Mouse (Mus musculus): ENCODE measurements around the gene Pigm. TPM values are rescaled to one million over a fixed set of nuclear protein-coding genes. Genes with fewer than 3 reads are reported as not detected.

The Pigm gene
- polyA plus RNA-seq, 1 experiment from 2014 or later: 8.7 TPM

DNA sequence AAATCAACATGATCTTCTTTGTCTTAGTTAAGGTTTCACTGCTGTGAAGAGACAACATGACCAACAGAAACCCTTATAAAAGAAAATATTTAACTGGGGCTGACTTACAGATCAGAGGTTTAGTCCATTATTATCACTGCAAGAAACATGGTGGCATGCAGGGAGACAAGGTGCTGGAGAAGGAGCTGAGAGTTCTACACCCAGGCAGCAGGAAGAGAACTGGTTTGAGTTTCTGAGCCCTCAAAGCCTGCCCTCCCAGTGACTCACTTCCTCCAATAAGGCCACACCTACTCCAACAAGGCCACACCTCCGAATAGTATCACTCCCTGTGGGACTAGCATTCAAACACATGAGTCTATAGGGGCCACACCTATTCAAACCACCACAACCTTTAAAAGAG lies 14.4 kb downstream of the Pigm start:
- Histone ChIP-seq H3K27me3 (replicated peaks; ENCODE audit: control insufficient read depth, insufficient read depth, low read length) (0 out of 2 replicates have a peak, but pooled peaks cover 7% of the 10 kb centered on the region), H3K4me2 (ENCODE audit: low read length) (no peak overlapping the region), H3K4me1 (replicated peaks; ENCODE audit: control insufficient read depth, insufficient read depth, low read length) (peaks cover 10% of the 10 kb centered on the region), H3K4me3 (ENCODE audit: low read depth, low read length) (no peak overlapping the region), H3K27ac (ENCODE audit: low read depth) (no peak overlapping the region), H3K36me3 (ENCODE audit: control insufficient read depth, insufficient read depth, low read length) (no peaks in the 10 kb centered on the region), H3K9me3 (ENCODE audit: control insufficient read depth, low read length) (no peaks in the 10 kb centered on the region), H3K9ac (ENCODE audit: low read length) (no peak overlapping the region)
- ATAC-seq (replicated peaks; ENCODE audit: low FRiP score, low TSS enrichment, low read depth) (no peak), DNase-seq (ENCODE audit: low spot score) (no peak)
- 70% methylated on average over 1 of the region's 1 CpGs for WGBS

DNA sequence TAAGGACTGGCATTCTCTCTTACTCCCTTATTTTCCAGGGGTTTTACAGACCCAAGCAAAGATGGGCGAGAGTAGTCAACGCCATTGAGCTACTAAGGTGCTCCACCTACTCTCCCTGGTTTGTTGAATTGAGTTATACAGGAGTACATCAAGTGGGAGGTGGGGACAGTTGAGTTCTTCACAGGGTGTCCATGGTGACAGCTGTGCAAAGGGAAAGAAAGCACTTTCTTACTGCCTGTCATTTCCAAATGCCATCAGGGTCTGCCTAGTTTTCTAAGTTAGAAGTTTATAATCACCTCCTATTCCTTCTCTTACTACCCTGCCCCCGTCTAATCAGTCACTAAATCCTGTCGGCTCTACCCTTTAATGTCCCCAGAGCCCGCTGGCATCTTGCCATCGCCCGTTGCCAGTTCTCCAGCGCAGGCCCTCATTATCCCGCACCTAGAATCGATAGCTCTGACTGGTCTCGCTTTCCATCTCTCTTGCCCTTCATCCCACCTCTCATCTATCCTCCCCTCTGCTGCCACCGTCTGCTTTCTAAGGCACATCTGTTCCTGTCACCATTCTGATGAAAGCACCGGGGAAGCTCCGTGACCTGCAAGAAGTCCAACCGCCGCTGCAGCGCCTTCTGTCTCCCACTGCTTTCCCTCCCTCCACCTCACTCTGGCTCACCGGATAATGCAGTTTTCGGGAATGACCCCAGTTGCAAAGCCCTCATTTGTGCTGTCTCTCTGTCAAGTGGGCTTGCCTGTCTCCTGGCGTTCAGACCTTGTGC lies 15.6 kb downstream of the Pigm start:
- 22% methylated on average over 20 of the region's 20 CpGs for WGBS
- peaks cover 10% of the 10 kb centered on the region for H3K4me1 ChIP-seq (replicated peaks; ENCODE audit: control insufficient read depth, insufficient read depth, low read length)
- H3K4me3 ChIP-seq (ENCODE audit: low read depth, low read length): no peak overlapping the region
- DNase-seq (ENCODE audit: low spot score) (no peak), ATAC-seq (replicated peaks; ENCODE audit: low FRiP score, low TSS enrichment, low read depth) (no peak; the same call in 1 of the 2 replicates)
- H3K27ac ChIP-seq (ENCODE audit: low read depth): no peak overlapping the region
- H3K27me3 ChIP-seq (replicated peaks; ENCODE audit: control insufficient read depth, insufficient read depth, low read length): 0 out of 2 replicates have a peak, but pooled peaks cover 7% of the 10 kb centered on the region
- no peak overlapping the region for H3K9ac ChIP-seq (ENCODE audit: low read length)
- H3K9me3 ChIP-seq (ENCODE audit: control insufficient read depth, low read length): no peaks in the 10 kb centered on the region
- H3K36me3 ChIP-seq (ENCODE audit: control insufficient read depth, insufficient read depth, low read length): no peaks in the 10 kb centered on the region
- peak overlapping the region; percentile 29 for H3K4me2 ChIP-seq (ENCODE audit: low read length)

DNA sequence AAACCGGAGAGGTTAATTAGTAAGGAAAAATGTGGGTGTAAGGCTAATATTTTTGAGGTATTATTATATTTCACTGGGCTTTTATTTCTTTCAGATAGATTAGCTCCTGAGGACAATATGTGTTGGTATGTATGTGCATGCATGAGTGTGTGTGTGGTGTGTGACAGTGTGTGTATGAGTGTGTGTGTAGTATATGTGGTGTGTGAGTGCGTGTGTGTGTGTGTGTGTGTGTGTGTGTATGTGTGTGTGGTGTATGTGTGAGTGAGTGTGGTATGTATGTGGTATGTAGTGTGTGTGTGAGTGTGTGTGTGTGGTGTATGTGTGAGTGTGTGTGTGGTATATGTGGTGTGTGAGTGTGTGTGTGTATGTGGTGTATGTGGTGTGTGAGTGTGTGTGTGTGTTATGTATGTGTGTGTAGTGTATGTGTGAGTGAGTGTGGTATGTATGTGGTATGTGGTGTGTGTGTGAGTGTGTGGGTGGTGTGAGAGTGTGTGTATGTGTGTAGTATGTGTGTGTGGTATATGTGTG lies 16.4 kb downstream of the Pigm start:
- no peaks in the 10 kb centered on the region for H3K9me3 ChIP-seq (ENCODE audit: control insufficient read depth, low read length)
- ATAC-seq (replicated peaks; ENCODE audit: low FRiP score, low TSS enrichment, low read depth) (no peak), DNase-seq (ENCODE audit: low spot score) (no peak)
- H3K4me1 ChIP-seq (replicated peaks; ENCODE audit: control insufficient read depth, insufficient read depth, low read length): peaks cover 10% of the 10 kb centered on the region
- H3K27me3 ChIP-seq (replicated peaks; ENCODE audit: control insufficient read depth, insufficient read depth, low read length): 0 out of 2 replicates have a peak, but pooled peaks cover 7% of the 10 kb centered on the region
- H3K4me3 ChIP-seq (ENCODE audit: low read depth, low read length): no peak overlapping the region
- 83% methylated on average over 2 of the region's 2 CpGs for WGBS
- no peak overlapping the region for H3K4me2 ChIP-seq (ENCODE audit: low read length)
- H3K36me3 ChIP-seq (ENCODE audit: control insufficient read depth, insufficient read depth, low read length): no peaks in the 10 kb centered on the region
- no peak overlapping the region for H3K27ac ChIP-seq (ENCODE audit: low read depth)
- H3K9ac ChIP-seq (ENCODE audit: low read length): no peak overlapping the region

DNA sequence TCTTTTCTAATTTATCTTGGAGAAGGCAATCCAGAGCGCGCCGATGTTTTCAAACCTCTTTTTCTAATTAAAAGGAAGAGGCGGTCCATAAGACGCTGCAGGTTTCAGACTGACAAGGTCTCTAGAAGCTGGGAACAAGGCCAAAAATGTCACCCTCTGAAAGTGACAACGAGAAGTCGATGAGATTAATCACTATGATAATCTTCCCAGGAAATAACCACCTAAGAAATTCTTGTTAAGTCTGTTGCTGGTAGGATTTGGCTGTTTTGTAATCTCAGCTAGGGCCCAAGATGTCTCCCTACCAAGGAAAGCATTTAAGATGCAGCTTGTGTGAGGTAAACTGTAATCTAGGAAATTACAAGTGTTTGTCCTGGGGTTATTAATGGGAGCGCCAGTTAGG lies 17.4 kb downstream of the Pigm start:
- Histone ChIP-seq H3K4me3 (ENCODE audit: low read depth, low read length) (no peak overlapping the region), H3K9ac (ENCODE audit: low read length) (no peak overlapping the region), H3K36me3 (ENCODE audit: control insufficient read depth, insufficient read depth, low read length) (no peaks in the 10 kb centered on the region), H3K4me2 (ENCODE audit: low read length) (no peak overlapping the region), H3K4me1 (replicated peaks; ENCODE audit: control insufficient read depth, insufficient read depth, low read length) (peaks cover 10% of the 10 kb centered on the region), H3K27ac (ENCODE audit: low read depth) (no peak overlapping the region), H3K27me3 (replicated peaks; ENCODE audit: control insufficient read depth, insufficient read depth, low read length) (0 out of 2 replicates have a peak, but pooled peaks cover 7% of the 10 kb centered on the region), H3K9me3 (ENCODE audit: control insufficient read depth, low read length) (no peaks in the 10 kb centered on the region)
- DNase-seq (ENCODE audit: low spot score) (no peak), ATAC-seq (replicated peaks; ENCODE audit: low FRiP score, low TSS enrichment, low read depth) (no peak)
- 62% methylated on average over 8 of the region's 8 CpGs for WGBS

DNA sequence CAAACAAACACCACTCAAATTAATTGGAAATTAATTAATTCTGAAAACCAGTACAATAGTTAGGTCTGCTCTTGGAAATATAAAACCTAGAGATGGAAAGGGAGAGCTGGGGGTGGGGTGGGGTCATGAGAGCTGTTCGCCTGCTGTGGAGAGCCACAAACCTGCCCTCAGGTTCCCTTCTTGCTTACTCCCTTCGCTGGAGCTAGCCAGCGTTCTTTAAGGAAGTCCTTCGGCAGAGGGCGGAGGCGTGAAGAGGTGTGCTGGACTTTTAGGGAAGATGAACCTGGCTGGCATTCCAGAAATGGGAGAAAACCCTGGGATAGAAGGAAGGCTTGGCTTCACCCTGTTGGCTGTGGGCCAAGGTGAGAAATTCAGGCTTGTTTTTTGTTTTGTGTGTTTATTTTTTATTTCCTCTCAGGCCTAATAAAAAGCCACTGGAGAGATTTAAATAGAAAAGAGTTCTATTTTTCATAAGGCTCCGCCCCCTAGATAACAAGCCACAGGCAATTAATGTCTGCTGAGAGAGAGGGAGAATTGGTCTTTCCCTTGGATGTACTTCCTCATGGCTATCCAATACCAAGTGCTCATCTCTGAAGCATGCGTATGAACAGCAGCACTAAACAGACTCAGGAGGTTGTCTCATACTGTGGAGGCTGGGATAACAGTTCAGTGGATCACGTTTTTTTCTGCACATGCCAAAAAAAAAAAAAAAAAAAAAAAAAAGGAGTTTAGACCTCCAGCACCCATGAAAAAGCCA lies 20.8 kb downstream of the Pigm start:
- ATAC-seq (replicated peaks; ENCODE audit: low FRiP score, low TSS enrichment, low read depth) (no peak), DNase-seq (ENCODE audit: low spot score) (no peak)
- no peak overlapping the region for H3K27ac ChIP-seq (ENCODE audit: low read depth)

DNA sequence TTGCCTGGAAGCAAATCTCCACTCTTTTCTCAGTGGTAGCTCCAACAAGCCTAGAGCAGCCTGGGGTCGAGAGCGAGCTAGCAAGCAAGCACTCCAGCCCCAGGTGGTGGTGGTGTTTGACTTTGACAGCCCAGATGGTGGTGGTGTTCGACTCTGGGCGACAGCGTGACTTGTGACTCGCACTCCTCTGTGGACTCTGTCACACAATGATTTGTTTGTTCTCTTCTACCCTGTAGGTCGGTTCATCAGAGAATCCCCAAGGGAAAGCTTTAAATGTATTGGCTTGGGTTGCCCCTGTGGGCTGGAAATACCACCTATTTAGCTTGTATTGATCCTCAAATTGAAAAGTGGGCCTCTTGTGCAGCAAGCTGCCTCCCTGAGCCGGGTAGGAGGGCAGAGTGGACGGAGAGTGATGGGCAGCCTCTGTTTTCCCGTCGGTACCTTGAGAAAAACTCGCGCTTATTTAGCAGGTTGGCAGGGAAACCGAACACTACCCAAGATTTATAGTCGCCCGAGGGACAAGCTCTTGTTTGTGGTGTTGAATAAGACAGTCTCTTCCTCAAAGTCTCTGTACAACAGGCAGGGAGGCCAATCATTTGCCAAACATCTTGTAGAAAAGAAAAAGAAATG lies 29.8 kb downstream of the Pigm start:
- no peaks in the 10 kb centered on the region for H3K4me1 ChIP-seq (replicated peaks; ENCODE audit: control insufficient read depth, insufficient read depth, low read length)

More for the DNA sequence above, 20.8 kb downstream of the Pigm start:
- H3K27me3 ChIP-seq (replicated peaks; ENCODE audit: control insufficient read depth, insufficient read depth, low read length): 0 out of 2 replicates have a peak, but pooled peaks cover 4% of the 10 kb centered on the region
- H3K4me1 ChIP-seq (replicated peaks; ENCODE audit: control insufficient read depth, insufficient read depth, low read length): peaks cover 5% of the 10 kb centered on the region; the same call in 1 of the 2 replicates
- H3K9me3 ChIP-seq (ENCODE audit: control insufficient read depth, low read length): no peaks in the 10 kb centered on the region
- no peak overlapping the region for H3K4me2 ChIP-seq (ENCODE audit: low read length)
- no peak overlapping the region for H3K9ac ChIP-seq (ENCODE audit: low read length)
- H3K4me3 ChIP-seq (ENCODE audit: low read depth, low read length): no peak overlapping the region
- WGBS: 56% methylated on average over 9 of the region's 9 CpGs
- no peaks in the 10 kb centered on the region for H3K36me3 ChIP-seq (ENCODE audit: control insufficient read depth, insufficient read depth, low read length)

DNA sequence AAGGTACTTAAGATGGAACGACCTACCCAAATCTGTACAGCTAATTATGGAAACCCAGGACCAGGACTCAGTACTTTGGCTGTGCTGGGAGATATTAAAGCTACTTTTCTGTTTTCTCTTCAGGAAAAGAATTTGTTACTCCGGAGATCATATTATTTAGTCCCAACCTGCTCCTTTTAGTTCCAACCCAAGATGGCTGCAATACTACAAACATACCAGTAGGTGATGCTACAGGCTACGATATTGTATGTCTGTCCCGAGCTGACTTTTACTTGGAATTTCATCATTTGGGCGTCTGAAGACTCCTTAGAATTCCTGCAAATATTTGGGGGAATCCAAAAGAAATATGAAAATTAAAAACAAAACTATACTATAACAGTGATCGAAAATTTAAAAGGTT lies 32.6 kb downstream of the Pigm start:
- H3K36me3 ChIP-seq (ENCODE audit: control insufficient read depth, insufficient read depth, low read length): no peaks in the 10 kb centered on the region
- no peaks in the 10 kb centered on the region for H3K4me1 ChIP-seq (replicated peaks; ENCODE audit: control insufficient read depth, insufficient read depth, low read length)
- ATAC-seq (replicated peaks; ENCODE audit: low FRiP score, low TSS enrichment, low read depth) (no peak; the same call in 1 of the 2 replicates), DNase-seq (ENCODE audit: low spot score) (no peak)
- no peak overlapping the region for H3K4me3 ChIP-seq (ENCODE audit: low read depth, low read length)
- 7% methylated on average over 6 of the region's 6 CpGs for WGBS
- H3K9me3 ChIP-seq (ENCODE audit: control insufficient read depth, low read length): no peaks in the 10 kb centered on the region
- no peak overlapping the region for H3K9ac ChIP-seq (ENCODE audit: low read length)
- H3K27ac ChIP-seq (ENCODE audit: low read depth): no peak overlapping the region
- H3K4me2 ChIP-seq (ENCODE audit: low read length): no peak overlapping the region
- H3K27me3 ChIP-seq (replicated peaks; ENCODE audit: control insufficient read depth, insufficient read depth, low read length): 0 out of 2 replicates have a peak, but pooled peaks cover 2% of the 10 kb centered on the region

More for the DNA sequence above, 29.8 kb downstream of the Pigm start:
- H3K4me3 ChIP-seq (ENCODE audit: low read depth, low read length): no peak overlapping the region
- H3K9ac ChIP-seq (ENCODE audit: low read length): no peak overlapping the region
- 0 out of 2 replicates have a peak, but pooled peaks cover 2% of the 10 kb centered on the region for H3K27me3 ChIP-seq (replicated peaks; ENCODE audit: control insufficient read depth, insufficient read depth, low read length)
- H3K27ac ChIP-seq (ENCODE audit: low read depth): no peak overlapping the region
- 35% methylated on average over 16 of the region's 16 CpGs for WGBS
- H3K9me3 ChIP-seq (ENCODE audit: control insufficient read depth, low read length): no peaks in the 10 kb centered on the region
- no peak overlapping the region for H3K4me2 ChIP-seq (ENCODE audit: low read length)
- no peaks in the 10 kb centered on the region for H3K36me3 ChIP-seq (ENCODE audit: control insufficient read depth, insufficient read depth, low read length)
- DNase-seq (ENCODE audit: low spot score) (no peak), ATAC-seq (replicated peaks; ENCODE audit: low FRiP score, low TSS enrichment, low read depth) (no peak)

DNA sequence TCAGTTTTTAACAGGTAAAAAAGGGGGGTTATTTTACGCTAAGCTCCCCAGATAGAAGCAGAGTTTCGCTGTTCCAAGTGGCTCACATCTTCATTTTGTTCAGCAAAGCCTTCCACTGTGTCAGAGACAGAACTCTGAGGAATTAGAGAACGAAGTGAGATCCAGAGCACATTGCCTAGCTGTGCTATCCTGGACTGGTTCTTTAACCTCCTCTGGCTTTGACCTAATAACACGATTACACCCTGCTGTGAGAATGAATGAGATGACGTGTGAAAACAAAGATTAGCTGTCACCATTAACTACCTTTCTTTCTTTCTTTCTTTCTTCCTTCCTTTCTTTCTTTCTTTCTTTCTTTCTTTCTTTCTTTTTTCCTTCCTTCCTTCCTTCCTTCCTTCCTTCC lies 33.1 kb downstream of the Pigm start:
- Histone ChIP-seq H3K9ac (ENCODE audit: low read length) (no peak overlapping the region), H3K36me3 (ENCODE audit: control insufficient read depth, insufficient read depth, low read length) (no peaks in the 10 kb centered on the region), H3K27me3 (replicated peaks; ENCODE audit: control insufficient read depth, insufficient read depth, low read length) (0 out of 2 replicates have a peak, but pooled peaks cover 2% of the 10 kb centered on the region), H3K27ac (ENCODE audit: low read depth) (no peak overlapping the region), H3K9me3 (ENCODE audit: control insufficient read depth, low read length) (no peaks in the 10 kb centered on the region), H3K4me1 (replicated peaks; ENCODE audit: control insufficient read depth, insufficient read depth, low read length) (no peaks in the 10 kb centered on the region), H3K4me3 (ENCODE audit: low read depth, low read length) (no peak overlapping the region), H3K4me2 (ENCODE audit: low read length) (no peak overlapping the region)
- ATAC-seq (replicated peaks; ENCODE audit: low FRiP score, low TSS enrichment, low read depth) (no peak), DNase-seq (ENCODE audit: low spot score) (no peak)
- WGBS: 10% methylated on average over 5 of the region's 5 CpGs

All from intestine, embryonic 14.5 days (tissue).